Mouse (Mus musculus): ENCODE data around the gene Pfdn5. TPM values are rescaled to one million over a fixed set of nuclear protein-coding genes. Genes with fewer than 3 reads are reported as not detected.

Pfdn5 gene
- total RNA-seq, 2 experiments from 2014 or later = 344 to 355 TPM

- DNase-seq (ENCODE audit: extremely low spot score in 1 of 2, low spot score in 2 of 2) = no peak
- intact Hi-C loops (cut with DNase I) = no loop called here
These were observed 38.8 kb downstream of the Pfdn5 start for GRCm38 (mm10) chr15:102364678-102365077.

GRCm38 (mm10) chr15:102366238-102366637 lies 40.3 kb downstream of the Pfdn5 start:
- DNase-seq (ENCODE audit: extremely low spot score in 1 of 2, low spot score in 2 of 2) = no peak
- intact Hi-C loops (cut with DNase I) = no loop called here

GRCm38 (mm10) chr15:102366733-102367344 lies 40.9 kb downstream of the Pfdn5 start, which contains the start of gene Sp7:
Gene Sp7, minus strand, starts transcription at chr15:102367182.
- DNase-seq (ENCODE audit: extremely low spot score in 1 of 2, low spot score in 2 of 2) = no peak
- intact Hi-C loops (cut with DNase I) = no loop called here

GRCm38 (mm10) chr15:102369972-102370371 lies 44.1 kb downstream of the Pfdn5 start:
- DNase-seq (ENCODE audit: extremely low spot score in 1 of 2, low spot score in 2 of 2) = peak in 1 of 2 experiments; percentile 44
- intact Hi-C loops (cut with DNase I) = no loop called here

GRCm38 (mm10) chr15:102370727-102371126 lies 44.8 kb downstream of the Pfdn5 start:
- no peak for DNase-seq (ENCODE audit: extremely low spot score in 1 of 2, low spot score in 2 of 2)
- intact Hi-C loops (cut with DNase I) = no loop called here

GRCm38 (mm10) chr15:102376453-102377162 lies 50.7 kb downstream of the Pfdn5 start:
- DNase-seq (ENCODE audit: extremely low spot score in 1 of 2, low spot score in 2 of 2) = peak in 1 of 2 experiments; percentile 66

GRCm38 (mm10) chr15:102377163-102377543 lies 51.2 kb downstream of the Pfdn5 start:
- intact Hi-C loops (cut with DNase I) = no loop called here
- peak; percentile 45 to 91 for DNase-seq (ENCODE audit: extremely low spot score in 1 of 2, low spot score in 2 of 2)

More at GRCm38 (mm10) chr15:102376453-102377162, 50.7 kb downstream of the Pfdn5 start:
- intact Hi-C loops (cut with DNase I) = no loop called here

GRCm38 (mm10) chr15:102377810-102378262 lies 51.9 kb downstream of the Pfdn5 start:
- peak in 1 of 2 experiments; percentile 86 for DNase-seq (ENCODE audit: extremely low spot score in 1 of 2, low spot score in 2 of 2)
- intact Hi-C loops (cut with DNase I) = no loop called here

Other genes with a start within 250 kb of the Pfdn5 start
- gene Tns2, start 225.7 kb upstream of the Pfdn5 start, total RNA-seq (2021) = 10 to 100 TPM; 12.2 to 13.1 TPM
- gene Spryd3, start 189.9 kb upstream of the Pfdn5 start, total RNA-seq (2021) = 100 to 1,000 TPM; 149 to 150 TPM
- 1 to 10 TPM; 3.1 to 4.1 TPM for gene Igfbp6, start 181.8 kb upstream of the Pfdn5 start, total RNA-seq (2021)
- gene Soat2, start 175.6 kb upstream of the Pfdn5 start, total RNA-seq (2021) = under 1 TPM in 1 of 2 experiments, not detected in 1; 0.16 TPM
- gene Zfp740, start 122.9 kb upstream of the Pfdn5 start, total RNA-seq (2021) = 10 to 100 TPM; 53.2 to 56.7 TPM
- gene Csad, start 121.4 kb upstream of the Pfdn5 start, total RNA-seq (2021) = 10 to 100 TPM; 25.8 to 27.5 TPM
- gene Itgb7, start 94.2 kb upstream of the Pfdn5 start, total RNA-seq (2021) = 1 to 10 TPM in 1 of 2 experiments, under 1 TPM in 1; 0.71 to 1.3 TPM
- gene Rarg, start 68.6 kb upstream of the Pfdn5 start, total RNA-seq (2021) = 10 to 100 TPM in 1 of 2 experiments, 1 to 10 TPM in 1; 9.3 to 11.4 TPM
- gene Gm9918, start 55.6 kb upstream of the Pfdn5 start, total RNA-seq (2021) = not detected
- 10 to 100 TPM; 35.7 to 36.0 TPM for gene Mfsd5, start 46.7 kb upstream of the Pfdn5 start, total RNA-seq (2021)
- gene Espl1, start 29.9 kb upstream of the Pfdn5 start, total RNA-seq (2021) = 1 to 10 TPM; 2.0 to 2.9 TPM
- gene Myg1, start 5.6 kb downstream of the Pfdn5 start, total RNA-seq (2021) = 10 to 100 TPM; 48.0 to 53.3 TPM
- gene Aaas, start 24.7 kb downstream of the Pfdn5 start, total RNA-seq (2021) = 10 to 100 TPM; 20.2 to 30.8 TPM
- gene Sp7, start 41.1 kb downstream of the Pfdn5 start, total RNA-seq (2021) = under 1 TPM; 0.26 to 0.39 TPM
- gene Sp1, start 80.0 kb downstream of the Pfdn5 start, total RNA-seq (2021) = 10 to 100 TPM; 23.1 to 26.4 TPM
- gene Amhr2, start 119.3 kb downstream of the Pfdn5 start, total RNA-seq (2021) = under 1 TPM in 1 of 2 experiments, not detected in 1; 0.81 TPM
- 10 to 100 TPM; 19.1 to 21.6 TPM for gene Prr13, start 132.9 kb downstream of the Pfdn5 start, total RNA-seq (2021)
- gene Pcbp2, start 144.4 kb downstream of the Pfdn5 start, total RNA-seq (2021) = 100 to 1,000 TPM; 457 to 465 TPM
- not detected for gene Gm10337, start 177.6 kb downstream of the Pfdn5 start, total RNA-seq (2021)
- 10 to 100 TPM; 93.0 to 95.6 TPM for gene Map3k12, start 190.9 kb downstream of the Pfdn5 start, total RNA-seq (2021)
- 10 to 100 TPM; 40.8 to 42.5 TPM for gene Tarbp2, start 192.1 kb downstream of the Pfdn5 start, total RNA-seq (2021)
- gene Npff, start 198.8 kb downstream of the Pfdn5 start, total RNA-seq (2021) = 1 to 10 TPM; 3.4 to 4.2 TPM